Mouse (Mus musculus): ENCODE results near the gene Magix.

Magix gene

GRCm38 (mm10) chrX:7674284-7675000 is 6.6 kb downstream of the Magix start:
- DNase-seq (ENCODE audit: low spot score in 2 of 2) = no peak

DNA sequence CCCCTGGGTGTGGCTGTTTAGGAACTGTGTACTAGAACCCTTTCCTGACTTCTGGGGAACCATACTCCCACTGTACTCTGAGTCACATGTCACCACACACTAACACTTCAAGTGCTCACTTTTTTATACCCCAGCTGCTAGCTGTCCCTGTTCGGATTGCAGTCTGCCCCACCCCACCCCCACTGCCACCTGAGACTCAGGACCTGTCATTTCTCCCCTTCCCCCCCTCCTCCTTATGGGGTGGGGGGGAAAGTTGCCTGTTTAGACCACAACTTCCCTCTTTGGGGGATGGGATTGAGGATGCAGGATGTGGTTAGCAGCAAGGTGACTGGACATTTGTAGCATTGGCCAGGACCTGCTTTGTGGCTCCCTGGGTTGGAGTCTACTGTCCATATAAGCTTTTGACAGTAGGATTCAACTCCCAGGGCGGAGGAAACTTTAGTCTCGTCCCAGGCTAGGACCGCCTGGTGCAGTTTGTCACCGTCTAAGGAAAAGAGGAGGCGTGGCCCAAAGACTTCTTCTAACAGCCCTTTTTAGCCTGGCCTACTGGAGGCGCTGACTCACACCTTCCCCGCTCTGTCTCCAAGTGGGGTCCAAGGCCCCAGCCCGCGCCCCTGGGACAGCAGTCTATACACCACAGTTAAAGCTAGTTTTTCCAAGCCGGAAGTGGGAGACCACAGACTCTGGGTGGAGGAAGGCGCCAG is 7.3 kb downstream of the Magix start:
- DNase-seq (ENCODE audit: low spot score in 2 of 2) = no peak

- DNase-seq (ENCODE audit: low spot score in 2 of 2) = no peak
These were observed 8.3 kb downstream of the Magix start for GRCm38 (mm10) chrX:7672739-7673138.

GRCm38 (mm10) chrX:7670921-7671623 is 10.0 kb downstream of the Magix start, which contains the start of gene Plp2:
Gene Plp2 (minus strand): TSS chrX:7671390.
- no peak for DNase-seq (ENCODE audit: low spot score in 2 of 2)

GRCm38 (mm10) chrX:7670390-7670881 is 10.6 kb downstream of the Magix start:
- DNase-seq (ENCODE audit: low spot score in 2 of 2) = no peak

- DNase-seq (ENCODE audit: low spot score in 2 of 2) = no peak
These were observed 15.1 kb downstream of the Magix start for GRCm38 (mm10) chrX:7665739-7666502.

GRCm38 (mm10) chrX:7664791-7665190 is 16.3 kb downstream of the Magix start:
- no peak for DNase-seq (ENCODE audit: low spot score in 2 of 2)

GRCm38 (mm10) chrX:7662936-7663335 is 18.1 kb downstream of the Magix start:
- DNase-seq (ENCODE audit: low spot score in 2 of 2) = no peak

DNA sequence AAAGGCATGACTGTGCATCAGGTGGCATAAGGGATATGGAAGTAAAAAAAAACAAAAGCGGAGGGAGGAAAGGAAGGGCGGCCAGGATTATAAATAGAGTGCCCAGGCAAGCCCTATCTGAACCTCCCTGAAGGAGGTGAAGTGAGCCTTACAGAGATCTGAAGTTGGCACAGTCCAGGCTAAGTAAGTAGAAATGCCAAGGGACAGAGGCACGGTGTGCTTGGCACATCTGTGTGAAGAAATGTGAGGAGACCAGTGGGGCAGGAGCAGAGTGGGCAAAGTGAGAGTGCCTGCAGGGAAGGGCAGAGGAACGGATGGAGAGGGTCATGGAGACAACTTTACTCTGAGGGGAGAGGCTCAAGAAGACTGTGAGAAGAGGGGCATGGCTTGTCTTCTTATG is 20.0 kb downstream of the Magix start:
- no peak for DNase-seq (ENCODE audit: low spot score in 2 of 2)

- DNase-seq (ENCODE audit: low spot score in 2 of 2) = no peak
These were observed 22.1 kb downstream of the Magix start for GRCm38 (mm10) chrX:7658785-7659589.

GRCm38 (mm10) chrX:7658031-7658784 is 22.8 kb downstream of the Magix start:
- no peak for DNase-seq (ENCODE audit: low spot score in 2 of 2)

DNA sequence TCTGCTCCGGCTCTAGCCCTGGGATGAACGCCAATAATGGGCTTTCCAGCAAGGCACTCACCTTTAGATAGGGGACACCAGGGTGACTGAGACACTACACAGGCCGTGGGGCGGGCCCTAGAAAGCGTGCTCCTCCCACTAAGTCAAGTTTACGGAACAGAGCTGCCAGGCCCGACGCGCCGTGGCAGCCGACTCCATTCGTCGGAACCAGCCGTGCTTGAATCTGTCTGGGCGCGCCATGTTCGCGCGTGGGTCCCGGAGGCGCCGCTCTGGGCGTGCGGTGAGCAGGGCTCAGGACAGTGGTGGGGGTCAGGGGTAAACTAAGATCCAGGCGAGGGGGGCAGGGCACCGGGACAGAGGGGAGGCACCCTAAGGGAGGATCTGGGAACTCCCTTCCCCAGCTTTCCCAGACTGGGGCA is 23.8 kb downstream of the Magix start, which contains the start of gene Prickle3:
Gene Prickle3, plus strand, starts transcription at position 40 of the 419 bp plus-strand sequence.
- DNase-seq (ENCODE audit: low spot score in 2 of 2) = no peak

GRCm38 (mm10) chrX:7648671-7649304 is 32.3 kb downstream of the Magix start:
- DNase-seq (ENCODE audit: low spot score in 2 of 2) = peak in 1 of 2 experiments; percentile 62

DNA sequence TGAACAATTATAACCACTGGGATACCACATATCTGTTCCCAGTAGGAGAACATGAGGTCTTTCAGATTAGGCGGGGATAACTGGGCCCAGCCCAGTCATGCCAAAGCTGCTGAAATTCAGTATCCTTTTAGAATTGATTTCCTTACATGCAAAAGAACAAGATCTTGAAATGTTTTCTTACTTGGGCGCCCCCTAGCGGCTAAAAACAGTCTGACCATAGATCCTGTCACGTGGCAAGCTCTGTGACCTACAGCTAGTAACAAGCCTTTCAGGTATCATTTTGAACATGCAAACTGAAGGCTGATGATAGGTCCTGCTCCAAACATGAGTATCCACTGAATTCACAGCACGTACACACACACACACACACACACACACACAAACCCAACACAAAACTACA is 35.7 kb downstream of the Magix start:
- DNase-seq (ENCODE audit: low spot score in 2 of 2) = peak; percentile 56 to 69

GRCm38 (mm10) chrX:7640785-7641184 is 40.3 kb downstream of the Magix start:
- no peak for DNase-seq (ENCODE audit: low spot score in 2 of 2)

GRCm38 (mm10) chrX:7639536-7640325 is 41.3 kb downstream of the Magix start:
- no peak for DNase-seq (ENCODE audit: low spot score in 2 of 2)

DNA sequence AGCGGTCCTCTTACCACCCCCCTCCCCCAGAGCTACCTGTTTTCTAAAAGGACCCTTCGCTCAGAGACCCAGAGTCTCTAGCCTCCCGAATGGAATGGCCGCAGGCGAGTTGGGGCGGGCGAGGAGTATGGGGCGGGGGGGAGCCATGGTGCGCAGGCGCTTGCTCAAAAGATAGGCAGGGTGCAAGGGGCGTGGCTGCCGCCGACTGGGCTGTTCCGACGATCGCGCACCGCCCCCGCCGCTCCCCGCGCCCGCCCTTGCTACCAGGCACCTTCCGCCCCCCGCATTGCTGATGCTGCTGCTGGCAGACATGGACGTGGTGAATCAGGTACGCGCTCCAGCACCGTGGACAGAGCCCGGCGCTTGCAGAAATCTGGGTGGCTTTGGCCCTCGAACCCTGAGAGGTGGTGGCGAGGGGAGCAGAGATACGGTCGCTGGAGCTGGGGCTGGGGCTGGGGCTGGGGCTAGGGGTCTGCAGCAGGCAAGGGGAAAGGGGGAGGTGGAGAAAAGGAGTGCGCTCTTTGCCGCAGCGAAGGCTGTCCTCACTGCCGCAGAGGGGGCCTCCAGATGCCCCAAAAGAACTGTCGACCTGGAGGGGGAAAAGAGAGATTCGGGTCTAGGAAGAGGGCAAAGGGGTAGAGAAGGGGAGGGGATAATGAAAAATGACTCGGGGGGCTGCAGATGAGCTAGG is 42.5 kb downstream of the Magix start, which contains the start of gene Syp:
Gene Syp, plus strand, starts transcription at position 71 of the 691 bp plus-strand sequence.
- DNase-seq (ENCODE audit: low spot score in 2 of 2) = peak; percentile 87

DNA sequence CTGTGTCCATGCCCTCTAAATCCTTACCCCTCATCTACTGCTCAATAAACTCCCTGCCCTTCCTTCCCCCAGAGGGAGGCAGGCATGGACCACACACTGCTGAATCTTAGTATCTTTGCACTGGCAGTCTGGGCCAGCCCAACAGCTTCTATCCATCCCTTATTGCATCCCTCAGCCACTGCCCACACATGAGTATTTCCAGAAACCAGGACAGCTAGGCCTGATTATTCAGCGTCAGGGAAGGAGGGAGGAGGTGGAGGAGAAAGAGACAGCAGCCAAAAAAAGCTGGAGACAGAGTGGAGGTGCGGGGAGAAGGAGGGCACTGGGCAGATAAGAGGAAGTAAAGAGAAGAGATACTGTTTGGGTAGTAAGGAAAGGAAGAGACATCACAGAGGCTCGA is 46.0 kb downstream of the Magix start:
- peak; percentile 42 to 73 for DNase-seq (ENCODE audit: low spot score in 2 of 2)

All from right cerebral cortex, postnatal 36 days (tissue).